Mouse (Mus musculus): ENCODE data around the gene Gm49321.

- TF ChIP-seq CTCF (IDR thresholded peaks at IDR 0.05; ENCODE audit: low read depth): no peak
- TF ChIP-seq EP300 (IDR thresholded peaks at IDR 0.05; ENCODE audit: low read depth): no peak
Measured at GRCm38 (mm10) chr12:73892616-73893015, 44.8 kb upstream of the Gm49321 start.
